Mouse (Mus musculus): Measurements from ENCODE around the gene B4galt1.

B4galt1 gene

GRCm38 (mm10) chr4:40853565-40854386 is at the start of gene B4galt1:
Gene B4galt1, minus strand, starts transcription at chr4:40854005.
- peak; percentile 100 for DNase-seq (ENCODE audit: low spot score)

DNA sequence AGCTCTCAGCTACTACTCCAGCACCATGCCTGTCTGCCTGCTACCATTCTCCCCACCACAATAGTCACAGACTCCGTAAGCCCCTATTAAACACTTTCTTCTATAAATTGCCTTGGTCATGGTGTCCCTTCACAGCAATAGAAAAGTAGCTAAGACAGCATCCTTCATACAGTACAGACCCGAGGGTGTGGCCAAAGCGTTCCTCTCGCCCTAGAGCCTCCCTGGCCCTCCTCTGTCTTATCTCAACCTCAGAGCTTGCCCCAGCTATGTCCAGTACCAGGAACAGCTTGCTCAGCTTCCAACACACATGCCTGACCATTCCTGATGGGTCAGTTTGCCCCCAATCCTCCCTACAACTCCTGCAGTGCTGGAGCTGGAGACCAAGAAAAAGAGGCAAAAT is 46.8 kb upstream of the B4galt1 start:
- no peak for DNase-seq (ENCODE audit: low spot score)

- DNase-seq (ENCODE audit: low spot score): no peak
These were observed 46.3 kb upstream of the B4galt1 start for GRCm38 (mm10) chr4:40900071-40900470.

GRCm38 (mm10) chr4:40899264-40899663 is 45.5 kb upstream of the B4galt1 start:
- DNase-seq (ENCODE audit: low spot score): no peak

DNA sequence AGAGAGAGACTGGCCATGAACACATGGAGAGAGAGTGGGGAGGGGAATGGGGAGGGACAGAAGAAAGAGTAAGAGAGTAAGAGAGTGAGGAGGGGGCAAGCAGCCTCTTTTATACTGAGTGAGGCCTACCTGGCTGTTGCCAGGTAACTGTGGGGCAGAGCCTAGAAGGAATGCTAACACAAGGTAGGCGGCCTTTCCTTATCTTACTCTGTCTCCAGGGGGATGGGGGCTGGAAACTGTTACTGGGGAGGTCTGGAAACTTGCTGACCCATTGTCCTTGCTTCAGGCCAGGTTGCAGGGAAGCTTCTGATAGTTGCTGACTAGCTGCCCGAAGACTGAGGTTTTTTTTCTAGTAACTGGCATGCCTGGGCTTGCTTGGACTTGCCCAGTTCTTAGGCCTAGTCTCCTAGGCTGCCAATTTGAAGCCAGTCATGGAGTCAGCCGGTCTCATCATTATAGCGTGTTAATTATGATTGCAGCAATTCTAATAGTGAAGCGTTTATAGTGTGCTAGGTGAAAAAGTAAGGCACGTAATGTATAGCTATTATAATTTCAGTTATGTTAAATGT is 44.8 kb upstream of the B4galt1 start:
- no peak for DNase-seq (ENCODE audit: low spot score)

DNA sequence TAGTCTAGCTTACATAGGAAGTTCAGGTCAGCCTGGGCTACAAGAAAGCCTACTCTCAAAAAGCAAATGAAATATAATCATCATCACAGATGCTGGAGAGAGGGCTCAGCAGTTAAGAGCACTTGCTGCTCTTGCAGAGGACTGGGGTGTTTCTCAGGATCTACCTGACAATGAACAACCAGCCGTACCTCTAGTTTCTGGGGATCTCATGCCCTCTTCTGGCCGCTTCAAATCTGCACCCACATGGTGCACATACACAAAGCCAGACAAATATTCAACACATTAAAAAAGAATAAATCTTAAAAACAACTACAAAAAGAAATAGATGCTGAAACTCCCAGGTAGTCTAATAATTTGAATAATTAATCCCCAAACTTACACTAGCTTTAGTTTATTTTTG is 41.8 kb upstream of the B4galt1 start:
- no peak for DNase-seq (ENCODE audit: low spot score)

DNA sequence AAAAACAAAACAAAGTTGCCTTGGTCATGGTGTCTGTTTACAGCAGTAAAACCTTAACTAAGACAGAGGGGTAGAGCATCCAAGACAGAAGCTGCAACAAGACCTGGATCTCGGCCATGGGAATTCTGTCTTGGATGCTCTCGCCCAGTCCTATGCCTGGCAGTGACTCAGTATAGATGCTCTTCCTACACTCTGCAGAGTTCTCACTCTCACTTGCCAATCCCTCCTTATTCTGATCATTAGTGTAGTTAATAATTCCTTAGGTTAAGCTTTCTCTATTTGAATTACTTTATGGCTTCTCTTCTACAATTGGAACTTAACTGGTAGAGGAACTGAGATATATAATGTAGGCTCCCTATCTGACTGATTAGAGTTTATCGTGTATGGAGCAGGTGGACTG is 41.3 kb upstream of the B4galt1 start:
- DNase-seq (ENCODE audit: low spot score): no peak

- no peak for DNase-seq (ENCODE audit: low spot score)
These were observed 37.4 kb upstream of the B4galt1 start for GRCm38 (mm10) chr4:40891206-40891605.

DNA sequence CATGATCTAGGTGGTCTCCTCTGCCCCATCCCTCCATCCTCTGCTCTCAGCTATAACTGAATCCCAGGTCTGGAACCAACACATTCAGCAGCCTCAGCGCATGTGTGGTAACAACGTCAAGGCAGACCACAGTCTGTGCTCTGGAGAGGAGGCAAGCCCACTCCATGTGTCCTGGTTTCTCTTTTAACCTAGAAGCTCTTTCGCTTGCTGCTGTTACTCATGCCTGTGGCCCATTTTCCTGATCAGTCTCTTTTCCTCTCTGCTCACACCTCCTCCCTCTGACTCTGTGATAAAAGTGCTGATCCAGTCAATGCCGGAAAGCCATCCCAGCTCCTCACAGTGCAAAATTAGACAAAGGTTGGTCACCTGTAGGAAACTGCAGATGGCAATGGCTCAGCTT is 36.2 kb upstream of the B4galt1 start:
- DNase-seq (ENCODE audit: low spot score): no peak

GRCm38 (mm10) chr4:40889252-40889651 is 35.4 kb upstream of the B4galt1 start:
- peak; percentile 17 for DNase-seq (ENCODE audit: low spot score)

DNA sequence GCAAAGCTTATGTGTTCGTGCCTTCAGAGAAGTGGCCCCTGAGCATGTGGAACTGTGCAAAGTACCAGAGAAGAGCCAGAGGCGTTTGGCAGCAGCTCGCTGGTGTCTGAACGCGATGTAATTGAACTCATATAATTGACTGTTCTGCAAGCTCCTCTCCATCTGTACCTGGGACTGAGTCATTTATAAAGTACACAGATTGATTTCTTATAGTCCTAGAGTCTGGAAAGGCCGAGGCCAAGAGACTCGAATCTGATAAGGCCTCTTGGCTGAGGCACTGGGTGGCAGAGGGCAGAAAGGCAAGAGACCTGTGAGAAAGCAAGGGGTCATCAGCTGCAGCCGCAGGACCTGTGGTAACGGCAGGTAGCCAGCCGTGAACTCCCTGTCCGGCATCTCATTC is 35.0 kb upstream of the B4galt1 start:
- no peak for DNase-seq (ENCODE audit: low spot score)

- no peak for DNase-seq (ENCODE audit: low spot score)
These were observed 32.1 kb upstream of the B4galt1 start for GRCm38 (mm10) chr4:40885883-40886282.

DNA sequence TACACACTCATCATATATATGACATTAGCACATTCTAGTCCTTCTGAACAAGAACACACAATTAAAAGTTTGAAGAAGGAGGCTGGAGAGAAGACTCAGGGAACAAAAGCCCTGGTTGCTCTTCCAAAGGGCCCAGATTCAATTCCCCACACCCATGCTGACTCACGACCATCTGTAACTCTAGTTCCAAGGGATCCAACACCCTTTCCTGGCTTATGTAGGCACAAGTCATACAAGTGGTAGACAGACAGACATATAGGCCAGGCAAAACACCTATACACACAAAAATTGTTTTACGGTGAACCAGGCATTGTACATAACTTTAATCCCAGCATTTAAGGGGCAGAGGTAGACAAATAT is 31.3 kb upstream of the B4galt1 start:
- no peak for DNase-seq (ENCODE audit: low spot score)

GRCm38 (mm10) chr4:40884282-40885165 is 30.7 kb upstream of the B4galt1 start:
- no peak for DNase-seq (ENCODE audit: low spot score)

GRCm38 (mm10) chr4:40883200-40883599 is 29.4 kb upstream of the B4galt1 start:
- DNase-seq (ENCODE audit: low spot score): no peak

DNA sequence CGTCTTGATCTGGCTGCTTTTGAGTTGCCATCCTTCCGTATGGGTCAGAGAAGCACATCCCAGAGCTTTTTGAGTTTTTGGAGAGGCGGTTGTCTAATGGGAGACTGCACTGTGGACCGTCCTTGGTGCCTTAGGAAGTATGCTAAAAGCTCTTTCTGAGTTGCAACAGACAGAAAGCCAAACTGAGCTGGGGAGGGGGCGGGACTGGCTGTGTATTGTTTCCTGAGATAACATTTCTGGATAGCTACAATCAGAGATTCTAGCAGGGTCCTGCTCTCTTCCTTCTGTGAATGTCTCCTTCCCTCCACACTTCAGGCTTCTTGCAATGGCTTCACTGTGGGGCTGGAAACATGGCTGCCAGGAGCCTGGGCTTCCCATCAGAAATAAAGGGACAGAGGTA is 23.7 kb upstream of the B4galt1 start:
- no peak for DNase-seq (ENCODE audit: low spot score)

DNA sequence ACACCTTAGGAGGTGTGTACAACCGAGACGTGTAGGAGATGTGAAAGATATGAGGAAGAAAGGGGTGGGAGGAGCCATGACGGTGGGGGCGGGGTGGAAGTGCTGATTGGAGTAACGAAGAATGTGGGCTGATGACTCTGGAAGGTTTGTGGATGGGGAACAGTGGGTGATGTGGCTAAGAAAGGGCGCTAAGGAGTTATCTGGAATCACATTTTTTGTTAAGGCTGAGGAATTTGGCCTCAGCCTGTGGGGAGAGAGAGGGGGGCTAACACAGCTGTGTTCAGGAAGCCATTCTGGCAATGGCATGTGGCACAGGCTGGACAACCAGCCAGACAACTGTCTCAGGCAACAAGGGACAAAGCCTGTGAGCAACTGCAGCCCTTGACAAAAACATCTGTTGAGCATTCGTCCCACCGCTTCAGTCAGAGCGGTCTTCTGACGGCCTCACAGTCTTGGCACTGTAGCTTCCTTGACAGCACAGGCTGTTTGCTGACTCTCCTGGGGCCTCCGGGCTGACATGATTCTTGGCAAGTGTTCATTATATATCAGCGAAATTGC is 23.1 kb upstream of the B4galt1 start:
- DNase-seq (ENCODE audit: low spot score): peak; percentile 42

- no peak for DNase-seq (ENCODE audit: low spot score)
These were observed 22.0 kb upstream of the B4galt1 start for GRCm38 (mm10) chr4:40875842-40876241.

DNA sequence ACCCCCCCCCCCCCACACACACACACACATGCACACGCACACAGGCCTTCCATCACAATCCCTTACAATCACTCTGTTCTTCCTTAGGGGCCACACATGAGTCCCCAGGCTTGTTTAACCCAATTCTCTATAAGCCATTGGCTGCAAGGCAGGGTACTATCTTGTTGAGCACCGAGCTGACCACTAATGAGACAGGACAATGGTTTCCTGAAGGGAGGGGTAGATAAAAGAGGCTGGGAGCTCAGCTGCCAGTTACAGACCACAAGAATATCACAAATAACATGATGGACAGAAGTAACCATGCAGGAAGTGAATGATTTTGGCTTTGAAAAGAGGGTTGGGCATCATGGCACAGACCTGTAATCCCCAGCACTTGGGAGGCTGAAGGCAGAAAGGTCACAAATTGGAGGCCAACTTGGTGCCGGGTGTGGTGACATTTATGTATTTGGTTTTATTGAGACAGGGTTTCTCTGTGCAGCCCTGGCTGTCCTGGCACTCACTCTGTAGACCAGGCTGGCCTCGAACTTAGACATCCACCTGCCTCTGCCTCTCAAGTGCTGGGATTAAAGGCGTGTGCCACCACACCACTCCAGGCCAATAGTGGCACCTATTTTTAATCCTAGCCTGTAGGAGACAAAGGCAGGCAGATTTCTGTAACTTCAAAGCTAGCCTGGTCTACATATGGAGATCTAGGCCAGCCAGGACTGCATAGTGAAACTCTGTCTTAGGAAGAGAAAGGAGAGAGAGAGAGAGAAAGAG is 21.2 kb upstream of the B4galt1 start:
- no peak for DNase-seq (ENCODE audit: low spot score)

- DNase-seq (ENCODE audit: low spot score): peak; percentile 27
These were observed 20.4 kb upstream of the B4galt1 start for GRCm38 (mm10) chr4:40874151-40874600.

GRCm38 (mm10) chr4:40873320-40873719 is 19.5 kb upstream of the B4galt1 start:
- DNase-seq (ENCODE audit: low spot score): no peak

GRCm38 (mm10) chr4:40872129-40872528 is 18.3 kb upstream of the B4galt1 start:
- DNase-seq (ENCODE audit: low spot score): no peak

All from embryo, embryonic 10.5 days (tissue).